Mouse (Mus musculus) cerebellum, adult 2 months (tissue): Measurements from ENCODE around the gene Spsb4.

ENCODE experiments used
- CTCF ChIP-seq: fragments of 200-500 bp; IDR thresholded peaks from 2 replicates; pipeline ENCODE4 v1.5.1; 2011; ENCODE audit warnings: low read depth, mild to moderate bottlenecking, control low read depth, low read length, moderate library complexity, borderline replicate concordance; ENCODE audit not compliant: insufficient read depth
- POLR2A ChIP-seq: fragments of 200-500 bp; IDR thresholded peaks from 2 replicates; pipeline ENCODE4 v1.6.1; 2011; ENCODE audit warnings: low read length, control low read depth, borderline replicate concordance; ENCODE audit not compliant: insufficient read depth

DNA sequence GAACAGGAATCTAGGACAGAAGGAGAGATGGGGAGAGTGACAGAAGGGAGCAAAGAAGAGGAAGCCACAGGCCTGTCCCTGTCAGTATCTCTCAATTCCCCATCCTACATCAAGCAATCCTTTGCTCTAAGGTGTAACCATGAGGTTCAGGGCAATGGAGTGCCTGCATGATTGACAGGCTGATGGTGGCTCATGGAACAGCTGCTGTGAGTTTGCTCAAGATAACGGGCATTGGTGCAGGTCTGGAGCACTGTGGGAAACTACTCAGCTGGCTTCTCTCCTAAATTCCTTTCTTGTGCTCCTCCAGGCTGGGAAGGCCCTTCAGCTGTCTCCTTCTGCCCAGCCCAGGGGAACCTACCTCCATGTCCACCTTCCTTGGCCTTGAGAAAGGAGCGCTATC is 109.9 kb downstream of the Spsb4 start:
- TF ChIP-seq CTCF (no peak), POLR2A (no peak)
